Mouse (Mus musculus) midbrain, embryonic 11.5 days (tissue): ENCODE results near the gene Ccdc92b. TPM values are rescaled to one million over a fixed set of nuclear protein-coding genes. Genes with fewer than 3 reads are reported as not detected.

Experiments
- ATAC-seq: fragments of 200-750 bp; cut with Nextera tagmentation; 2 replicates; pipeline ENCODE4 v1.8.0; 2017; ENCODE audit warnings: moderate TSS enrichment, moderate library complexity; ENCODE audit not compliant: low FRiP score
- DNase-seq: peaks from one replicate; pipeline ENCODE4 v3.0.0; 2015; ENCODE audit warnings: low spot score; ENCODE audit errors: missing footprints
- H3K27ac ChIP-seq: fragments of 300-500 bp; sonication (generic); 2 replicates; pipeline ENCODE4 v1.5.1; 2014; ENCODE audit warnings: low read depth, low read length
- H3K27me3 ChIP-seq: fragments of 300-500 bp; sonication (generic); 2 replicates; pipeline ENCODE4 v1.6.1; 2014; ENCODE audit warnings: mild to moderate bottlenecking, low read length, moderate library complexity, mixed read lengths; ENCODE audit not compliant: control insufficient read depth, insufficient read depth
- H3K36me3 ChIP-seq: fragments of 300-500 bp; sonication (generic); 2 replicates; pipeline ENCODE4 v1.6.1; 2014; ENCODE audit warnings: mild to moderate bottlenecking, low read length, moderate library complexity, mixed read lengths; ENCODE audit not compliant: control insufficient read depth, insufficient read depth
- H3K4me1 ChIP-seq: fragments of 300-500 bp; sonication (generic); 2 replicates; pipeline ENCODE4 v1.6.1; 2014; ENCODE audit warnings: low read length; ENCODE audit not compliant: control insufficient read depth, insufficient read depth
- H3K4me2 ChIP-seq: fragments of 300-500 bp; sonication (generic); 2 replicates; pipeline ENCODE4 v1.6.1; 2014; ENCODE audit warnings: mild to moderate bottlenecking, moderate library complexity
- H3K4me3 ChIP-seq: fragments of 300-500 bp; sonication (generic); 2 replicates; pipeline ENCODE4 v1.5.1; 2014; ENCODE audit warnings: low read depth, low read length
- H3K9ac ChIP-seq: fragments of 300-500 bp; sonication (generic); 2 replicates; pipeline ENCODE4 v1.6.1; 2014; ENCODE audit warnings: low read length
- H3K9me3 ChIP-seq: fragments of 300-500 bp; sonication (generic); 2 replicates; pipeline ENCODE4 v1.6.1; 2016; ENCODE audit warnings: low read length; ENCODE audit not compliant: control insufficient read depth
- WGBS: fragments of 180-500 bp; shearing (Covaris S2); extraction: QIAGEN DNeasy Blood & Tissue Kit; methylation state at CpG from one replicate; pipeline ENCODE4 v1.1.7; 2014; 5-methylcytosine and 5-hydroxymethylcytosine counted together
- polyA plus RNA-seq: library from polyadenylated mRNA; unstranded; fragments of >200 nt; fragmentation: Nextera tagmentation; extraction: Ambion mirVana; gene quantifications from 2 replicates; pipeline ENCODE4 v1.2.1, GENCODE M21; 2014

Gene Ccdc92b
- polyA plus RNA-seq, 1 experiment from 2014 or later: 1.6 TPM

DNA sequence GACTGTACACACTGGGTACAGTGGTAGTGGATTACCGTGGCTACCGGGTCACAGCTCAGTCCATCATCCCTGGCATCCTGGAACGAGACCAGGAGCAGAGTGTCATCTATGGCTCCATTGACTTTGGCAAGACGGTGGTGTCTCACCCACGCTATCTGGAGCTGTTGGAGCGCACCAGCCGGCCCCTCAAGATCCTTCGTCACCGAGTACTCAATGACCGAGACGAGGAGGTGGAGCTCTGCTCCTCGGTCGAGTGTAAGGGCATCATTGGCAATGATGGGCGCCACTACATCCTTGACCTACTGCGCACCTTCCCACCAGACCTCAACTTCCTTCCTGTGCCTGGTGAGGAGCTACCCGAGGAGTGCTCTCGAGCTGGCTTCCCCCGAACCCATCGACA is 42.2 kb downstream of the Ccdc92b start:
- Histone ChIP-seq H3K9ac (no peak overlapping the region), H3K27me3 (no peaks in the 10 kb centered on the region), H3K36me3 (peaks cover 42% of the 10 kb centered on the region), H3K4me3 (no peak overlapping the region), H3K4me2 (no peak overlapping the region), H3K9me3 (no peaks in the 10 kb centered on the region; the same call in 1 of the 2 replicates), H3K27ac (no peak overlapping the region), H3K4me1 (no peaks in the 10 kb centered on the region)
- ATAC-seq (no peak), DNase-seq (no peak)
- WGBS: 93% methylated on average over 19 of the region's 19 CpGs

- Histone ChIP-seq H3K27ac (no peak overlapping the region), H3K4me2 (no peak overlapping the region), H3K36me3 (peaks cover 39% of the 10 kb centered on the region), H3K9ac (no peak overlapping the region), H3K27me3 (no peaks in the 10 kb centered on the region), H3K4me1 (no peaks in the 10 kb centered on the region), H3K4me3 (no peak overlapping the region), H3K9me3 (no peaks in the 10 kb centered on the region; the same call in 1 of the 2 replicates)
- ATAC-seq: no peak
- 95% methylated on average over 6 of the region's 6 CpGs for WGBS
- peak; percentile 74 for DNase-seq
These were observed 42.8 kb downstream of the Ccdc92b start for GRCm38 (mm10) chr11:74662221-74662620.

GRCm38 (mm10) chr11:74664279-74664678 is 44.9 kb downstream of the Ccdc92b start:
- Histone ChIP-seq H3K4me2 (no peak overlapping the region), H3K9ac (no peak overlapping the region), H3K27ac (no peak overlapping the region), H3K9me3 (no peaks in the 10 kb centered on the region), H3K4me1 (no peaks in the 10 kb centered on the region), H3K27me3 (no peaks in the 10 kb centered on the region), H3K36me3 (peaks cover 25% of the 10 kb centered on the region), H3K4me3 (no peak overlapping the region)
- DNase-seq (no peak), ATAC-seq (no peak)
- 96% methylated on average over 3 of the region's 3 CpGs for WGBS

- no peak overlapping the region for H3K4me2 ChIP-seq
- H3K9ac ChIP-seq: no peak overlapping the region
- WGBS: 94% methylated on average over 8 of the region's 8 CpGs
- H3K27me3 ChIP-seq: no peaks in the 10 kb centered on the region
- DNase-seq (no peak), ATAC-seq (no peak)
- no peaks in the 10 kb centered on the region for H3K9me3 ChIP-seq
- H3K4me3 ChIP-seq: no peak overlapping the region
- H3K36me3 ChIP-seq: peaks cover 18% of the 10 kb centered on the region
- H3K27ac ChIP-seq: no peak overlapping the region
- H3K4me1 ChIP-seq: no peaks in the 10 kb centered on the region
These were observed 45.5 kb downstream of the Ccdc92b start for GRCm38 (mm10) chr11:74664906-74665305.

DNA sequence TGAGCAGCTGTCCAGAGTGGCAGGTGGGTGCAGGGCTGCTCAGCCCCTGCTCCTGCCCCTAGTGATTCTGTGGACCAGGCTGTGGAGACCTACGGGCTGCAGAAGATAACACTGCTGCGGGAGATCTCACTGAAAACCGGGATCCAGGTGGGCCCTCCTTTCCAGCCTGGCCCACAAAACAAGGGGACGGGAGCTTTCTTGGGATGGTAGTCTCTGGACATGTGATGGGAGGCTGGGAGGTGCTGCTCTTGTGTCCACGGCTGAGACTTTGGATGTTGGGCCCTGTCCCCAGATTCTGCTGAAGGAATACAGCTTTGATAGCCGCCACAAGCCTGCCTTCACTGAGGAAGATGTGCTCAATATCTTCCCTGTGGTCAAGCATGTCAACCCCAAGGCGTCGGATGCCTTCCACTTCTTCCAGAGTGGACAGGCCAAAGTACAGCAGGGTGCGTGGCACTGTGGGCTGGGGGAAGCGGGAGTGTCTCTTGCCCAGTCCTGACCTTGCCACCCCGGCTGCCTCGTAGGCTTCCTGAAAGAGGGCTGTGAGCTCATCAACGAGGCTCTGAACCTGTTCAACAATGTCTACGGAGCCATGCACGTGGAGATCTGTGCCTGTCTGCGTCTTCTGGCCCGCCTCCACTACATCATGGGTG is 46.4 kb downstream of the Ccdc92b start:
- Histone ChIP-seq H3K4me3 (no peak overlapping the region), H3K9ac (no peak overlapping the region), H3K9me3 (no peaks in the 10 kb centered on the region), H3K4me1 (no peaks in the 10 kb centered on the region), H3K27me3 (no peaks in the 10 kb centered on the region), H3K4me2 (no peak overlapping the region), H3K36me3 (peaks cover 13% of the 10 kb centered on the region), H3K27ac (no peak overlapping the region)
- ATAC-seq (no peak), DNase-seq (no peak)
- 93% methylated on average over 17 of the region's 17 CpGs for WGBS

- no peaks in the 10 kb centered on the region for H3K9me3 ChIP-seq
- 96% methylated on average over 5 of the region's 5 CpGs for WGBS
- no peak overlapping the region for H3K4me3 ChIP-seq
- DNase-seq (no peak), ATAC-seq (no peak)
- H3K9ac ChIP-seq: no peak overlapping the region
- H3K4me2 ChIP-seq: no peak overlapping the region
- peaks cover 11% of the 10 kb centered on the region for H3K36me3 ChIP-seq
- H3K27me3 ChIP-seq: no peaks in the 10 kb centered on the region
- H3K4me1 ChIP-seq: no peaks in the 10 kb centered on the region
- H3K27ac ChIP-seq: no peak overlapping the region
These were observed 46.9 kb downstream of the Ccdc92b start for GRCm38 (mm10) chr11:74666284-74666652.

GRCm38 (mm10) chr11:74666776-74667581 is 47.6 kb downstream of the Ccdc92b start:
- no peaks in the 10 kb centered on the region for H3K27me3 ChIP-seq
- 95% methylated on average over 14 of the region's 14 CpGs for WGBS
- H3K4me3 ChIP-seq: no peak overlapping the region
- H3K9me3 ChIP-seq: no peaks in the 10 kb centered on the region
- peak; percentile 60 for DNase-seq
- H3K36me3 ChIP-seq: peaks cover 10% of the 10 kb centered on the region
- ATAC-seq: no peak
- H3K9ac ChIP-seq: no peak overlapping the region
- H3K27ac ChIP-seq: no peak overlapping the region
- H3K4me2 ChIP-seq: no peak overlapping the region
- H3K4me1 ChIP-seq: no peaks in the 10 kb centered on the region

DNA sequence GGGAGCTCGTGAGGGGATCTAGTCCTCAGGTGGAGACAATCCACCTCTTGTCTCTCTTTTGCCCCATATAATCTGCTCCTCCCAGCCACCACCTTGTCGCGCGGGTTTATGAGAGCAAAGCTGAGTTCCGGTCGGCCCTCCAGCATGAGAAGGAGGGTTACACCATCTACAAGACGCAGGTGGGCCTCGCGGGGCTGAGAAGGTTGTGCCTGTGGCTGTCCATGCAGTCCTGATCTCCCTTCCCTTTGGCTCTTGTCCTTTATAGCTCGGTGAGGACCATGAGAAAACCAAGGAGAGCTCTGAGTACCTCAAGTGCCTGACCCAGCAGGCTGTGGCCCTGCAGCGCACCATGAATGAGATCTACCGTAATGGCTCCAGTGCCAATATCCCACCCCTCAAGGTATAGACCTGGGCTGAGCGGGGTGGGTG is 48.2 kb downstream of the Ccdc92b start:
- no peak overlapping the region for H3K4me2 ChIP-seq

DNA sequence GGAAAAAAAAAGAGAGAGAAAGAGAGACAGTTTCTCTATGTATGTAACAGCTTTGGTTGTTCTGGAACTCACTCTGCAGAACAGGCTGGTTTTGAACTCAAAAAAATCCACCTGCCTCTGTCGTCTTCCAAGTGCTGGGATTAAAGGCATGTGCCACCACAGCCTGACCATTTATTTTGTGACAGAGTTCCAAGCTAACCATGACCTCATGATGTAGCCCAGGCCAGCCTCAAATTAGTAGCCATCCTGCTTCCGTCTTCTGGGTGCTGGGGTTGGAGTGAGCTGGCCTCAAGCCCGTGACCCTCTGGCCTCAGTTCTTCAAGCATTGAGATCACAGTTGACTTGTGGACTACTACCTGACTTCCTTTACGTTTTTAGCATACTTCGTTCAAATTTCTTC is 49.1 kb downstream of the Ccdc92b start:
- Histone ChIP-seq H3K4me1 (no peaks in the 10 kb centered on the region), H3K27me3 (no peaks in the 10 kb centered on the region), H3K4me2 (no peak overlapping the region), H3K27ac (no peak overlapping the region), H3K4me3 (no peak overlapping the region), H3K36me3 (peaks cover 14% of the 10 kb centered on the region), H3K9me3 (no peaks in the 10 kb centered on the region), H3K9ac (no peak overlapping the region)
- DNase-seq (no peak), ATAC-seq (no peak)
- 93% methylated on average over 5 of the region's 5 CpGs for WGBS

More for the DNA sequence above, 48.2 kb downstream of the Ccdc92b start:
- ATAC-seq (no peak), DNase-seq (no peak)
- WGBS: 93% methylated on average over 13 of the region's 13 CpGs
- Histone ChIP-seq H3K4me1 (no peaks in the 10 kb centered on the region), H3K9ac (no peak overlapping the region), H3K27ac (no peak overlapping the region), H3K9me3 (no peaks in the 10 kb centered on the region), H3K36me3 (peaks cover 10% of the 10 kb centered on the region), H3K27me3 (no peaks in the 10 kb centered on the region), H3K4me3 (no peak overlapping the region)
